Mouse (Mus musculus): Measurements from ENCODE around the gene Gba. TPM values are rescaled to one million over a fixed set of nuclear protein-coding genes. Genes with fewer than 3 reads are reported as not detected.
"Not testable (repeated sequence)": the region's sequence is repeated elsewhere in the genome, so short reads cannot be mapped to it uniquely, and the experiment has no call there.

Gene Gba
- polyA plus RNA-seq, 1 experiment from 2014 or later, result 47.8 TPM

- not testable (repeated sequence) for DNase-seq; H3K4me3 ChIP-seq (replicated peaks; ENCODE audit: low read depth, low read length); H3K36me3 ChIP-seq (ENCODE audit: control insufficient read depth, insufficient read depth, low read length); H3K9ac ChIP-seq (replicated peaks; ENCODE audit: low read length); H3K27ac ChIP-seq (replicated peaks; ENCODE audit: low read depth, low read length); ATAC-seq (ENCODE audit: low FRiP score, low TSS enrichment); H3K9me3 ChIP-seq (ENCODE audit: control insufficient read depth, low read length); H3K27me3 ChIP-seq (ENCODE audit: control insufficient read depth, insufficient read depth, low read length)
- WGBS, result 74% methylated on average over 7 of the region's 7 CpGs
- peaks cover 30% of the 10 kb centered on the region for H3K4me1 ChIP-seq (ENCODE audit: control insufficient read depth, insufficient read depth, low read length)
- peak overlapping the region; percentile 83; the same call in 1 of the 2 replicates for H3K4me2 ChIP-seq (ENCODE audit: low read length)
Observed at GRCm38 (mm10) chr3:89216407-89216806, 13.7 kb downstream of the Gba start.

- 0 out of 2 replicates have a peak overlapping the region, but pooled peaks have one; percentile 13 for H3K27ac ChIP-seq (replicated peaks; ENCODE audit: low read depth, low read length)
- 67% methylated on average over 1 of the region's 1 CpGs for WGBS
- no peak overlapping the region for H3K4me3 ChIP-seq (replicated peaks; ENCODE audit: low read depth, low read length)
- H3K9me3 ChIP-seq (ENCODE audit: control insufficient read depth, low read length), result no peaks in the 10 kb centered on the region
- H3K36me3 ChIP-seq (ENCODE audit: control insufficient read depth, insufficient read depth, low read length), result peaks cover 13% of the 10 kb centered on the region
- ATAC-seq (ENCODE audit: low FRiP score, low TSS enrichment) (no peak), DNase-seq (no peak)
- no peak overlapping the region for H3K4me2 ChIP-seq (ENCODE audit: low read length)
- H3K27me3 ChIP-seq (ENCODE audit: control insufficient read depth, insufficient read depth, low read length), result no peaks in the 10 kb centered on the region
- peaks cover 21% of the 10 kb centered on the region for H3K4me1 ChIP-seq (ENCODE audit: control insufficient read depth, insufficient read depth, low read length)
- H3K9ac ChIP-seq (replicated peaks; ENCODE audit: low read length), result no peak overlapping the region
Observed at GRCm38 (mm10) chr3:89218271-89218670, 15.5 kb downstream of the Gba start.

- no peaks in the 10 kb centered on the region for H3K27me3 ChIP-seq (ENCODE audit: control insufficient read depth, insufficient read depth, low read length)
- DNase-seq, result no peak
- H3K27ac ChIP-seq (replicated peaks; ENCODE audit: low read depth, low read length), result no peak overlapping the region
- ATAC-seq (ENCODE audit: low FRiP score, low TSS enrichment), result no peak
- no peak overlapping the region for H3K4me3 ChIP-seq (replicated peaks; ENCODE audit: low read depth, low read length)
- no peaks in the 10 kb centered on the region for H3K9me3 ChIP-seq (ENCODE audit: control insufficient read depth, low read length)
- no peak overlapping the region for H3K9ac ChIP-seq (replicated peaks; ENCODE audit: low read length)
- peaks cover 20% of the 10 kb centered on the region for H3K36me3 ChIP-seq (ENCODE audit: control insufficient read depth, insufficient read depth, low read length)
- no peak overlapping the region for H3K4me2 ChIP-seq (ENCODE audit: low read length)
- H3K4me1 ChIP-seq (ENCODE audit: control insufficient read depth, insufficient read depth, low read length), result peaks cover 28% of the 10 kb centered on the region
- 51% methylated on average over 8 of the region's 8 CpGs for WGBS
Observed at GRCm38 (mm10) chr3:89219546-89219945, 16.8 kb downstream of the Gba start.

GRCm38 (mm10) chr3:89221167-89221566 is 18.4 kb downstream of the Gba start:
- Histone ChIP-seq H3K27me3 (ENCODE audit: control insufficient read depth, insufficient read depth, low read length) (no peaks in the 10 kb centered on the region), H3K9ac (replicated peaks; ENCODE audit: low read length) (no peak overlapping the region), H3K9me3 (ENCODE audit: control insufficient read depth, low read length) (no peaks in the 10 kb centered on the region), H3K4me1 (ENCODE audit: control insufficient read depth, insufficient read depth, low read length) (peaks cover 28% of the 10 kb centered on the region), H3K36me3 (ENCODE audit: control insufficient read depth, insufficient read depth, low read length) (peaks cover 20% of the 10 kb centered on the region), H3K27ac (replicated peaks; ENCODE audit: low read depth, low read length) (no peak overlapping the region), H3K4me3 (replicated peaks; ENCODE audit: low read depth, low read length) (no peak overlapping the region), H3K4me2 (ENCODE audit: low read length) (no peak overlapping the region)
- 62% methylated on average over 5 of the region's 5 CpGs for WGBS
- ATAC-seq (ENCODE audit: low FRiP score, low TSS enrichment) (no peak), DNase-seq (no peak)

GRCm38 (mm10) chr3:89224796-89225195 is 22.1 kb downstream of the Gba start:
- Histone ChIP-seq H3K9ac (replicated peaks; ENCODE audit: low read length) (peak overlapping the region; percentile 69), H3K36me3 (ENCODE audit: control insufficient read depth, insufficient read depth, low read length) (peaks cover 15% of the 10 kb centered on the region), H3K4me3 (replicated peaks; ENCODE audit: low read depth, low read length) (peak overlapping the region; percentile 47), H3K27me3 (ENCODE audit: control insufficient read depth, insufficient read depth, low read length) (no peaks in the 10 kb centered on the region), H3K4me1 (ENCODE audit: control insufficient read depth, insufficient read depth, low read length) (peaks cover 44% of the 10 kb centered on the region), H3K27ac (replicated peaks; ENCODE audit: low read depth, low read length) (peak overlapping the region; percentile 93), H3K9me3 (ENCODE audit: control insufficient read depth, low read length) (no peaks in the 10 kb centered on the region), H3K4me2 (ENCODE audit: low read length) (peak overlapping the region; percentile 66)
- peak; percentile 46 for DNase-seq
- WGBS, result 17% methylated on average over 11 of the region's 11 CpGs
- no peak for ATAC-seq (ENCODE audit: low FRiP score, low TSS enrichment)

GRCm38 (mm10) chr3:89225321-89225815 is 22.6 kb downstream of the Gba start:
- WGBS, result 6% methylated on average over 12 of the region's 12 CpGs
- H3K4me1 ChIP-seq (ENCODE audit: control insufficient read depth, insufficient read depth, low read length), result peaks cover 44% of the 10 kb centered on the region

GRCm38 (mm10) chr3:89225918-89226317 is 23.2 kb downstream of the Gba start:
- Histone ChIP-seq H3K27me3 (ENCODE audit: control insufficient read depth, insufficient read depth, low read length) (no peaks in the 10 kb centered on the region), H3K9ac (replicated peaks; ENCODE audit: low read length) (peak overlapping the region; percentile 69), H3K4me3 (replicated peaks; ENCODE audit: low read depth, low read length) (peak overlapping the region; percentile 47), H3K36me3 (ENCODE audit: control insufficient read depth, insufficient read depth, low read length) (peaks cover 15% of the 10 kb centered on the region), H3K4me2 (ENCODE audit: low read length) (peak overlapping the region; percentile 66), H3K4me1 (ENCODE audit: control insufficient read depth, insufficient read depth, low read length) (peaks cover 44% of the 10 kb centered on the region), H3K9me3 (ENCODE audit: control insufficient read depth, low read length) (no peaks in the 10 kb centered on the region), H3K27ac (replicated peaks; ENCODE audit: low read depth, low read length) (peak overlapping the region; percentile 93)
- peak; percentile 87 for DNase-seq
- 3% methylated on average over 4 of the region's 4 CpGs for WGBS
- ATAC-seq (ENCODE audit: low FRiP score, low TSS enrichment), result peak; percentile 75

More at GRCm38 (mm10) chr3:89225321-89225815, 22.6 kb downstream of the Gba start:
- DNase-seq (peak; percentile 17), ATAC-seq (ENCODE audit: low FRiP score, low TSS enrichment) (no peak)
- Histone ChIP-seq H3K27ac (replicated peaks; ENCODE audit: low read depth, low read length) (peak overlapping the region; percentile 93), H3K9me3 (ENCODE audit: control insufficient read depth, low read length) (no peaks in the 10 kb centered on the region), H3K36me3 (ENCODE audit: control insufficient read depth, insufficient read depth, low read length) (peaks cover 15% of the 10 kb centered on the region), H3K9ac (replicated peaks; ENCODE audit: low read length) (peak overlapping the region; percentile 69), H3K27me3 (ENCODE audit: control insufficient read depth, insufficient read depth, low read length) (no peaks in the 10 kb centered on the region), H3K4me3 (replicated peaks; ENCODE audit: low read depth, low read length) (peak overlapping the region; percentile 47), H3K4me2 (ENCODE audit: low read length) (peak overlapping the region; percentile 66)

GRCm38 (mm10) chr3:89226361-89226760 is 23.6 kb downstream of the Gba start:
- no peak for ATAC-seq (ENCODE audit: low FRiP score, low TSS enrichment)
- WGBS, result 4% methylated on average over 11 of the region's 11 CpGs
- H3K27ac ChIP-seq (replicated peaks; ENCODE audit: low read depth, low read length), result peak overlapping the region; percentile 93
- H3K4me3 ChIP-seq (replicated peaks; ENCODE audit: low read depth, low read length), result peak overlapping the region; percentile 47
- H3K36me3 ChIP-seq (ENCODE audit: control insufficient read depth, insufficient read depth, low read length), result peaks cover 11% of the 10 kb centered on the region
- H3K9ac ChIP-seq (replicated peaks; ENCODE audit: low read length), result peak overlapping the region; percentile 69
- H3K4me2 ChIP-seq (ENCODE audit: low read length), result peak overlapping the region; percentile 66
- no peaks in the 10 kb centered on the region for H3K27me3 ChIP-seq (ENCODE audit: control insufficient read depth, insufficient read depth, low read length)
- DNase-seq, result no peak
- peaks cover 44% of the 10 kb centered on the region for H3K4me1 ChIP-seq (ENCODE audit: control insufficient read depth, insufficient read depth, low read length)
- H3K9me3 ChIP-seq (ENCODE audit: control insufficient read depth, low read length), result no peaks in the 10 kb centered on the region

- peak within 1 kb of the TSS; percentile 69 for H3K9ac ChIP-seq (replicated peaks; ENCODE audit: low read length)
- DNase-seq (no peak), ATAC-seq (ENCODE audit: low FRiP score, low TSS enrichment) (no peak; the same call in 1 of the 2 replicates)
- peaks cover 7% of the 10 kb centered on the region for H3K36me3 ChIP-seq (ENCODE audit: control insufficient read depth, insufficient read depth, low read length)
- peak within 1 kb of the TSS; percentile 66 for H3K4me2 ChIP-seq (ENCODE audit: low read length)
- H3K27me3 ChIP-seq (ENCODE audit: control insufficient read depth, insufficient read depth, low read length), result no peaks in the 10 kb centered on the region
- no peaks in the 10 kb centered on the region for H3K9me3 ChIP-seq (ENCODE audit: control insufficient read depth, low read length)
- H3K4me3 ChIP-seq (replicated peaks; ENCODE audit: low read depth, low read length), result peak within 1 kb of the TSS; percentile 47
- H3K4me1 ChIP-seq (ENCODE audit: control insufficient read depth, insufficient read depth, low read length), result peaks cover 44% of the 10 kb centered on the region
- 2% methylated on average over 21 of the region's 21 CpGs for WGBS
- H3K27ac ChIP-seq (replicated peaks; ENCODE audit: low read depth, low read length), result peak within 1 kb of the TSS; percentile 93
Observed at GRCm38 (mm10) chr3:89226900-89227299, 24.2 kb downstream of the Gba start, which contains the start of gene Mtx1. Mtx1 (minus strand) TSS chr3:89227088.

Measured in midbrain, embryonic 14.5 days (tissue).